Mouse (Mus musculus): ENCODE results near the gene Slx4.
A peak's percentile ranks its signal among the peaks of the same experiment; 100 is the strongest.

Gene Slx4

GRCm38 (mm10) chr16:4003489-4004398, at the start of gene Slx4:
Gene Slx4 (minus strand): TSS chr16:4003770.
- H3K36me3 ChIP-seq (ENCODE audit: insufficient read depth, low read length), result peaks cover 33% of the 10 kb centered on the region
- TF ChIP-seq CTCF (conservative IDR thresholded peaks at IDR 0.05; ENCODE audit: low read length) (0 out of 2 replicates have a peak, but pooled peaks have one; percentile 19), NANOG (IDR thresholded peaks at IDR 0.05; ENCODE audit: borderline replicate concordance, low read length) (no peak)
- peaks cover 12% of the 10 kb centered on the region for H3K9me3 ChIP-seq (ENCODE audit: low read length)
- no peaks in the 10 kb centered on the region for H3K27me3 ChIP-seq (ENCODE audit: insufficient read depth, low read length)
- peak within 1 kb of the TSS; percentile 100 for H3K4me3 ChIP-seq (replicated peaks; ENCODE audit: low read length)
- peaks cover 43% of the 10 kb centered on the region for H3K4me1 ChIP-seq (replicated peaks; ENCODE audit: low read depth, low read length)

GRCm38 (mm10) chr16:4052601-4053000, 49.0 kb upstream of the Slx4 start:
- TF ChIP-seq POU5F1 (IDR thresholded peaks at IDR 0.05; ENCODE audit: borderline replicate concordance, low read length) (no peak), CTCF (conservative IDR thresholded peaks at IDR 0.05; ENCODE audit: low read length) (no peak), NANOG (IDR thresholded peaks at IDR 0.05; ENCODE audit: borderline replicate concordance, low read length) (no peak)
- Histone ChIP-seq H3K36me3 (ENCODE audit: insufficient read depth, low read length) (peaks cover 97% of the 10 kb centered on the region), H3K27me3 (ENCODE audit: insufficient read depth, low read length) (no peaks in the 10 kb centered on the region), H3K4me1 (replicated peaks; ENCODE audit: low read depth, low read length) (peaks cover 25% of the 10 kb centered on the region), H3K4me3 (replicated peaks; ENCODE audit: low read length) (no peak overlapping the region), H3K9me3 (ENCODE audit: low read length) (no peaks in the 10 kb centered on the region)

- peaks cover 100% of the 10 kb centered on the region for H3K36me3 ChIP-seq (ENCODE audit: insufficient read depth, low read length)
- no peak overlapping the region for H3K4me3 ChIP-seq (replicated peaks; ENCODE audit: low read length)
- no peaks in the 10 kb centered on the region for H3K9me3 ChIP-seq (ENCODE audit: low read length)
- H3K4me1 ChIP-seq (replicated peaks; ENCODE audit: low read depth, low read length), result peaks cover 9% of the 10 kb centered on the region; the same call in 1 of the 2 replicates
- TF ChIP-seq POU5F1 (IDR thresholded peaks at IDR 0.05; ENCODE audit: borderline replicate concordance, low read length), result no peak
- no peak for TF ChIP-seq CTCF (conservative IDR thresholded peaks at IDR 0.05; ENCODE audit: low read length)
- no peak for TF ChIP-seq NANOG (IDR thresholded peaks at IDR 0.05; ENCODE audit: borderline replicate concordance, low read length)
- no peaks in the 10 kb centered on the region for H3K27me3 ChIP-seq (ENCODE audit: insufficient read depth, low read length)
Measured at GRCm38 (mm10) chr16:4045524-4045923, 42.0 kb upstream of the Slx4 start.

- Histone ChIP-seq H3K4me3 (replicated peaks; ENCODE audit: low read length) (no peak overlapping the region), H3K36me3 (ENCODE audit: insufficient read depth, low read length) (peaks cover 100% of the 10 kb centered on the region), H3K4me1 (replicated peaks; ENCODE audit: low read depth, low read length) (peaks cover 8% of the 10 kb centered on the region; the same call in 1 of the 2 replicates), H3K27me3 (ENCODE audit: insufficient read depth, low read length) (no peaks in the 10 kb centered on the region), H3K9me3 (ENCODE audit: low read length) (no peaks in the 10 kb centered on the region)
- no peak for TF ChIP-seq POU5F1 (IDR thresholded peaks at IDR 0.05; ENCODE audit: borderline replicate concordance, low read length)
- TF ChIP-seq NANOG (IDR thresholded peaks at IDR 0.05; ENCODE audit: borderline replicate concordance, low read length), result no peak
- no peak for TF ChIP-seq CTCF (conservative IDR thresholded peaks at IDR 0.05; ENCODE audit: low read length)
Measured at GRCm38 (mm10) chr16:4044093-4044492, 40.5 kb upstream of the Slx4 start.

- no peak for TF ChIP-seq CTCF (conservative IDR thresholded peaks at IDR 0.05; ENCODE audit: low read length)
- TF ChIP-seq POU5F1 (IDR thresholded peaks at IDR 0.05; ENCODE audit: borderline replicate concordance, low read length), result no peak
- no peak for TF ChIP-seq NANOG (IDR thresholded peaks at IDR 0.05; ENCODE audit: borderline replicate concordance, low read length)
- no peak overlapping the region for H3K4me3 ChIP-seq (replicated peaks; ENCODE audit: low read length)
- peaks cover 32% of the 10 kb centered on the region for H3K4me1 ChIP-seq (replicated peaks; ENCODE audit: low read depth, low read length)
- H3K36me3 ChIP-seq (ENCODE audit: insufficient read depth, low read length), result peaks cover 100% of the 10 kb centered on the region
- H3K27me3 ChIP-seq (ENCODE audit: insufficient read depth, low read length), result no peaks in the 10 kb centered on the region
- no peaks in the 10 kb centered on the region for H3K9me3 ChIP-seq (ENCODE audit: low read length)
Measured at GRCm38 (mm10) chr16:4041646-4042045, 38.1 kb upstream of the Slx4 start.

DNA sequence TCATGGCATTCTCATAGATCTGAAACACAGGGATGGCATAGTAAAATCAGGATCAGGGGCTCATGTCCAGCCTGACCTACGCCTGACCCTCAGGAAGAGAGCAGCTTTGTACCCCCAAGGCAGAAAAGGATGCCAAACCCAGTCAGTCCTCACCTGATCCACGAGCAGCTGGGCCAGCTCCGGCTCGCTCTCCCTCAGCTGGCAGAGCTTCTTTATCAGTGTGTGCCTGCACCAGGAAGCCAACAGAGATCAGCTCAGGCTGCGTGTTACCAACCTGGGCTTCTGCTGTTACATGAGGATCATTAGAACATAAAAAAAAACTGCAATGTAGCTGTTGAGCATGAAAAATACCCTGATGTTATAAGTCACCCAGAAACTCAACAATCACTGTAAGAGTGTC, 36.6 kb upstream of the Slx4 start:
- Histone ChIP-seq H3K9me3 (ENCODE audit: low read length) (no peaks in the 10 kb centered on the region), H3K27me3 (ENCODE audit: insufficient read depth, low read length) (no peaks in the 10 kb centered on the region), H3K4me1 (replicated peaks; ENCODE audit: low read depth, low read length) (peaks cover 47% of the 10 kb centered on the region), H3K4me3 (replicated peaks; ENCODE audit: low read length) (no peak overlapping the region), H3K36me3 (ENCODE audit: insufficient read depth, low read length) (peaks cover 99% of the 10 kb centered on the region)
- TF ChIP-seq NANOG (IDR thresholded peaks at IDR 0.05; ENCODE audit: borderline replicate concordance, low read length) (no peak), POU5F1 (IDR thresholded peaks at IDR 0.05; ENCODE audit: borderline replicate concordance, low read length) (no peak), CTCF (conservative IDR thresholded peaks at IDR 0.05; ENCODE audit: low read length) (no peak)

GRCm38 (mm10) chr16:4037690-4038089, 34.1 kb upstream of the Slx4 start:
- Histone ChIP-seq H3K27me3 (ENCODE audit: insufficient read depth, low read length) (no peaks in the 10 kb centered on the region), H3K9me3 (ENCODE audit: low read length) (no peaks in the 10 kb centered on the region), H3K4me3 (replicated peaks; ENCODE audit: low read length) (no peak overlapping the region), H3K4me1 (replicated peaks; ENCODE audit: low read depth, low read length) (peaks cover 68% of the 10 kb centered on the region), H3K36me3 (ENCODE audit: insufficient read depth, low read length) (peaks cover 93% of the 10 kb centered on the region)
- no peak for TF ChIP-seq CTCF (conservative IDR thresholded peaks at IDR 0.05; ENCODE audit: low read length)
- no peak for TF ChIP-seq NANOG (IDR thresholded peaks at IDR 0.05; ENCODE audit: borderline replicate concordance, low read length)
- TF ChIP-seq POU5F1 (IDR thresholded peaks at IDR 0.05; ENCODE audit: borderline replicate concordance, low read length), result no peak

DNA sequence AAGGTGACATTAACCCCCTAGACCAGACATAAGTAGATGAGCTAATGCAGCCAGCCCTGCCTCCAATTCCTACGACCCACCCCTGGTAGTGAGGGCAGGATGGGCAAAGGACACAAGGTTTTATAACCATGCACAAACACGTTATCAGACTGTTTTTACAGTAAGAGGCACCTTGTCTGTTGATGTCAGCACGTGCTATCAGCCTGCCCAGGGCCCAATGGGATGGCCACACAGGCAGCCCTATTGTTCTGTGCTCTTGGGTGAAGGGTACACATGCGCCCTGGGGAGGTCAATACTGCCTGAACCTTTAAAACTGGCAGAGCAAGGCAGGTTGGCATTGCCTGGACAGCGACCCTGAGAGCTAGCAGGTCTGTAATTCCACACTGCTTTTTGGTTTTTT, 33.2 kb upstream of the Slx4 start, which contains the start of gene Dnase1:
Dnase1 (plus strand) TSS at position 136 of the 400 bp plus-strand sequence.
- no peak within 1 kb of the TSS for H3K4me3 ChIP-seq (replicated peaks; ENCODE audit: low read length)
- TF ChIP-seq CTCF (conservative IDR thresholded peaks at IDR 0.05; ENCODE audit: low read length) (0 out of 2 replicates have a peak, but pooled peaks have one; percentile 3), NANOG (IDR thresholded peaks at IDR 0.05; ENCODE audit: borderline replicate concordance, low read length) (no peak), POU5F1 (IDR thresholded peaks at IDR 0.05; ENCODE audit: borderline replicate concordance, low read length) (no peak)
- no peaks in the 10 kb centered on the region for H3K9me3 ChIP-seq (ENCODE audit: low read length)
- H3K36me3 ChIP-seq (ENCODE audit: insufficient read depth, low read length), result peaks cover 84% of the 10 kb centered on the region
- no peaks in the 10 kb centered on the region for H3K27me3 ChIP-seq (ENCODE audit: insufficient read depth, low read length)
- H3K4me1 ChIP-seq (replicated peaks; ENCODE audit: low read depth, low read length), result peaks cover 75% of the 10 kb centered on the region
